Mouse (Mus musculus): Measurements from ENCODE around the gene Creb3l4.

DNA sequence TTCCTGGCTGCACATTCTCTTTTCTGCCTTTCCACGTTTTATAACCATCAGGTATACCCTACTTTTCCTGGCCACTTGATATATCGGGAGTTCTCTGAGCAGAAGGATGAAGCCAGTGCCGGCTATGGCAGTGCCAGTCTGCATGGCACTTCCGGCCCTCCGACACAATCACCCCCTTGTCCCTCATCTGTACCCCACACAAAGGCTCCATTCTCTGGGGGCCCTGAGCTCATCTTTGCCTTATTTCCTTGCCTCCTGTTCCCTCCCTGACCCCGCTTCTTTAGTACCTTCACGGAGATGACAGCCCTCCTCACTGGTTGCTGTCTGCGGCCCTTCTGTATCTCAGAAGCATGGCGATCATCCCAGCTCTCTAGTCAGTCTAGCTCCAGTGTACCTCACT lies 37.4 kb upstream of the Creb3l4 start:
- TF ChIP-seq CTCF (IDR thresholded peaks at IDR 0.05; ENCODE audit: low read depth, low read length) (no peak), POLR2A (IDR thresholded peaks at IDR 0.05; ENCODE audit: borderline replicate concordance, low read depth, low read length) (no peak)
